Mouse (Mus musculus): Measurements from ENCODE around the gene Olfr830. TPM values are rescaled to one million over a fixed set of nuclear protein-coding genes. Genes with fewer than 3 reads are reported as not detected.
"Not testable (repeated sequence)": the region's sequence is repeated elsewhere in the genome, so short reads cannot be mapped to it uniquely, and the experiment has no call there.

Gene Olfr830
- not detected in 2 replicates for polyA plus RNA-seq (2015; fragmentation: Nextera tagmentation; extraction: Ambion mirVana)

- no peaks in the 10 kb centered on the region for H3K9me3 ChIP-seq (ENCODE audit: control insufficient read depth, low read length)
- no peaks in the 10 kb centered on the region for H3K4me1 ChIP-seq (ENCODE audit: control insufficient read depth, insufficient read depth, low read depth, low read length)
- H3K9ac ChIP-seq (ENCODE audit: low read depth, low read length): no peak within 1 kb of the TSS
- H3K4me3 ChIP-seq (ENCODE audit: low read length): no peak within 1 kb of the TSS
- no peak for ATAC-seq
- H3K4me2 ChIP-seq (ENCODE audit: low read length): no peak within 1 kb of the TSS
- no peaks in the 10 kb centered on the region for H3K27me3 ChIP-seq (replicated peaks; ENCODE audit: control insufficient read depth, insufficient read depth, low read length)
- H3K27ac ChIP-seq (ENCODE audit: low read depth, low read length): no peak within 1 kb of the TSS
- no peaks in the 10 kb centered on the region for H3K36me3 ChIP-seq (ENCODE audit: control insufficient read depth, insufficient read depth, low read length)
These were observed at the start of gene Olfr830 for GRCm38 (mm10) chr9:18874393-18874792. TSS of gene Olfr830 (plus strand) at chr9:18874693.

- Histone ChIP-seq H3K4me1 (ENCODE audit: control insufficient read depth, insufficient read depth, low read depth, low read length) (no peaks in the 10 kb centered on the region), H3K36me3 (ENCODE audit: control insufficient read depth, insufficient read depth, low read length) (no peaks in the 10 kb centered on the region), H3K9me3 (ENCODE audit: control insufficient read depth, low read length) (no peaks in the 10 kb centered on the region), H3K4me2 (ENCODE audit: low read length) (no peak within 1 kb of the TSS), H3K4me3 (ENCODE audit: low read length) (no peak within 1 kb of the TSS), H3K27me3 (replicated peaks; ENCODE audit: control insufficient read depth, insufficient read depth, low read length) (no peaks in the 10 kb centered on the region), H3K9ac (ENCODE audit: low read depth, low read length) (no peak within 1 kb of the TSS), H3K27ac (ENCODE audit: low read depth, low read length) (no peak within 1 kb of the TSS)
- 77% methylated on average over 1 of the region's 1 CpGs for WGBS
- no peak for ATAC-seq
These were observed 19.9 kb upstream of the Olfr830 start, which contains the start of gene Olfr829 for GRCm38 (mm10) chr9:18854633-18855032. TSS of gene Olfr829 (plus strand) at chr9:18854933.

- H3K4me3 ChIP-seq (ENCODE audit: low read length); H3K36me3 ChIP-seq (ENCODE audit: control insufficient read depth, insufficient read depth, low read length); H3K4me1 ChIP-seq (ENCODE audit: control insufficient read depth, insufficient read depth, low read depth, low read length); H3K9ac ChIP-seq (ENCODE audit: low read depth, low read length); H3K27me3 ChIP-seq (replicated peaks; ENCODE audit: control insufficient read depth, insufficient read depth, low read length); H3K4me2 ChIP-seq (ENCODE audit: low read length); H3K27ac ChIP-seq (ENCODE audit: low read depth, low read length); ATAC-seq; H3K9me3 ChIP-seq (ENCODE audit: control insufficient read depth, low read length): not testable (repeated sequence)
- 75% methylated on average over 2 of the region's 2 CpGs for WGBS
These were observed 33.2 kb downstream of the Olfr830 start for GRCm38 (mm10) chr9:18907699-18908098.

GRCm38 (mm10) chr9:18927921-18928320 is 53.4 kb downstream of the Olfr830 start:
- not testable (repeated sequence) for H3K9me3 ChIP-seq (ENCODE audit: control insufficient read depth, low read length); H3K4me2 ChIP-seq (ENCODE audit: low read length); ATAC-seq; H3K4me1 ChIP-seq (ENCODE audit: control insufficient read depth, insufficient read depth, low read depth, low read length); H3K4me3 ChIP-seq (ENCODE audit: low read length); H3K9ac ChIP-seq (ENCODE audit: low read depth, low read length); H3K27ac ChIP-seq (ENCODE audit: low read depth, low read length); H3K36me3 ChIP-seq (ENCODE audit: control insufficient read depth, insufficient read depth, low read length); H3K27me3 ChIP-seq (replicated peaks; ENCODE audit: control insufficient read depth, insufficient read depth, low read length)
- 89% methylated on average over 13 of the region's 16 CpGs for WGBS

Other genes with a start within 250 kb of the Olfr830 start
- gene Muc16, start 200.2 kb upstream of the Olfr830 start, polyA plus RNA-seq (2015; fragmentation: Nextera tagmentation; extraction: Ambion mirVana): 0.09 TPM in 1 of 2 replicates, not detected in the other
- not detected in 2 replicates for gene Olfr24, start 110.7 kb upstream of the Olfr830 start, polyA plus RNA-seq (2015; fragmentation: Nextera tagmentation; extraction: Ambion mirVana)
- gene Olfr828, start 55.2 kb upstream of the Olfr830 start, polyA plus RNA-seq (2015; fragmentation: Nextera tagmentation; extraction: Ambion mirVana): not detected in 2 replicates
- not detected in 2 replicates for gene Olfr829, start 19.8 kb upstream of the Olfr830 start, polyA plus RNA-seq (2015; fragmentation: Nextera tagmentation; extraction: Ambion mirVana)
- gene Olfr832, start 62.4 kb downstream of the Olfr830 start, polyA plus RNA-seq (2015; fragmentation: Nextera tagmentation; extraction: Ambion mirVana): not detected in 2 replicates
- gene Olfr834, start 113.3 kb downstream of the Olfr830 start, polyA plus RNA-seq (2015; fragmentation: Nextera tagmentation; extraction: Ambion mirVana): not detected in 2 replicates
- not detected in 2 replicates for gene Olfr835, start 158.0 kb downstream of the Olfr830 start, polyA plus RNA-seq (2015; fragmentation: Nextera tagmentation; extraction: Ambion mirVana)
- not detected in 2 replicates for gene Olfr836, start 245.7 kb downstream of the Olfr830 start, polyA plus RNA-seq (2015; fragmentation: Nextera tagmentation; extraction: Ambion mirVana)